Mouse (Mus musculus): ENCODE data around the gene Bcr. TPM values are rescaled to one million over a fixed set of nuclear protein-coding genes. Genes with fewer than 3 reads are reported as not detected.

Bcr gene
- polyA plus RNA-seq, 1 experiment, result 51.9 TPM

- TF ChIP-seq POLR2A (IDR thresholded peaks at IDR 0.05; ENCODE audit: borderline replicate concordance, extremely low read depth, low read depth, low read length), result peak; percentile 71; the same call in 1 of the 2 replicates
- no peak for TF ChIP-seq CTCF (IDR thresholded peaks at IDR 0.05; ENCODE audit: insufficient read depth, low read length)
- DNase-seq, result peak; percentile 91
- H3K4me1 ChIP-seq (ENCODE audit: control insufficient read depth, insufficient read depth, low read length), result no peaks in the 10 kb centered on the region; the same call in 1 of the 2 replicates
- WGBS, result under 1% methylated on average over 76 of the region's 80 CpGs
- peak within 1 kb of the TSS; percentile 99 for H3K4me3 ChIP-seq (replicated peaks; ENCODE audit: extremely low read depth, low read depth, low read length)
Observed at GRCm38 (mm10) chr10:75211807-75212645, 151.6 kb downstream of the Bcr start, which contains the start of gene Specc1l. TSS of gene Specc1l (plus strand) at chr10:75212073.

GRCm38 (mm10) chr10:75212981-75213380, 152.6 kb downstream of the Bcr start:
- no peak for DNase-seq
- no peaks in the 10 kb centered on the region; the same call in 1 of the 2 replicates for H3K4me1 ChIP-seq (ENCODE audit: control insufficient read depth, insufficient read depth, low read length)
- no peak for TF ChIP-seq POLR2A (IDR thresholded peaks at IDR 0.05; ENCODE audit: borderline replicate concordance, extremely low read depth, low read depth, low read length)
- TF ChIP-seq CTCF (IDR thresholded peaks at IDR 0.05; ENCODE audit: insufficient read depth, low read length), result no peak
- peak overlapping the region; percentile 31 for H3K4me3 ChIP-seq (replicated peaks; ENCODE audit: extremely low read depth, low read depth, low read length)
- 28% methylated on average over 7 of the region's 7 CpGs for WGBS

GRCm38 (mm10) chr10:75220722-75221121, 160.3 kb downstream of the Bcr start:
- no peak for DNase-seq
- no peak for TF ChIP-seq CTCF (IDR thresholded peaks at IDR 0.05; ENCODE audit: insufficient read depth, low read length)
- TF ChIP-seq POLR2A (IDR thresholded peaks at IDR 0.05; ENCODE audit: borderline replicate concordance, extremely low read depth, low read depth, low read length), result no peak
- WGBS, result 80% methylated on average over 3 of the region's 3 CpGs
- Histone ChIP-seq H3K4me3 (replicated peaks; ENCODE audit: extremely low read depth, low read depth, low read length) (no peak overlapping the region), H3K4me1 (ENCODE audit: control insufficient read depth, insufficient read depth, low read length) (peaks cover 27% of the 10 kb centered on the region)

- Histone ChIP-seq H3K4me1 (ENCODE audit: control insufficient read depth, insufficient read depth, low read length) (peaks cover 29% of the 10 kb centered on the region), H3K4me3 (replicated peaks; ENCODE audit: extremely low read depth, low read depth, low read length) (no peak overlapping the region)
- WGBS, result 35% methylated on average over 4 of the region's 4 CpGs
- DNase-seq, result no peak
- TF ChIP-seq POLR2A (IDR thresholded peaks at IDR 0.05; ENCODE audit: borderline replicate concordance, extremely low read depth, low read depth, low read length), result no peak
- no peak for TF ChIP-seq CTCF (IDR thresholded peaks at IDR 0.05; ENCODE audit: insufficient read depth, low read length)
Observed at GRCm38 (mm10) chr10:75221936-75222610, 161.7 kb downstream of the Bcr start.

GRCm38 (mm10) chr10:75222611-75222998, 162.2 kb downstream of the Bcr start:
- H3K4me3 ChIP-seq (replicated peaks; ENCODE audit: extremely low read depth, low read depth, low read length), result no peak overlapping the region
- H3K4me1 ChIP-seq (ENCODE audit: control insufficient read depth, insufficient read depth, low read length), result peaks cover 29% of the 10 kb centered on the region
- no peak for DNase-seq
- 35% methylated on average over 5 of the region's 5 CpGs for WGBS
- TF ChIP-seq POLR2A (IDR thresholded peaks at IDR 0.05; ENCODE audit: borderline replicate concordance, extremely low read depth, low read depth, low read length), result no peak
- no peak for TF ChIP-seq CTCF (IDR thresholded peaks at IDR 0.05; ENCODE audit: insufficient read depth, low read length)

GRCm38 (mm10) chr10:75224154-75224553, 163.8 kb downstream of the Bcr start:
- no peak for DNase-seq
- H3K4me3 ChIP-seq (replicated peaks; ENCODE audit: extremely low read depth, low read depth, low read length), result no peak overlapping the region
- peaks cover 29% of the 10 kb centered on the region for H3K4me1 ChIP-seq (ENCODE audit: control insufficient read depth, insufficient read depth, low read length)
- TF ChIP-seq CTCF (IDR thresholded peaks at IDR 0.05; ENCODE audit: insufficient read depth, low read length) (no peak), POLR2A (IDR thresholded peaks at IDR 0.05; ENCODE audit: borderline replicate concordance, extremely low read depth, low read depth, low read length) (no peak)
- WGBS, result 60% methylated on average over 3 of the region's 3 CpGs

GRCm38 (mm10) chr10:75224630-75225029, 164.2 kb downstream of the Bcr start:
- TF ChIP-seq CTCF (IDR thresholded peaks at IDR 0.05; ENCODE audit: insufficient read depth, low read length) (no peak), POLR2A (IDR thresholded peaks at IDR 0.05; ENCODE audit: borderline replicate concordance, extremely low read depth, low read depth, low read length) (no peak)
- Histone ChIP-seq H3K4me1 (ENCODE audit: control insufficient read depth, insufficient read depth, low read length) (peaks cover 27% of the 10 kb centered on the region), H3K4me3 (replicated peaks; ENCODE audit: extremely low read depth, low read depth, low read length) (no peak overlapping the region)
- no peak for DNase-seq
- 0% methylated on average over 1 of the region's 2 CpGs for WGBS

GRCm38 (mm10) chr10:75227381-75227780, 167.0 kb downstream of the Bcr start:
- Histone ChIP-seq H3K4me3 (replicated peaks; ENCODE audit: extremely low read depth, low read depth, low read length) (no peak overlapping the region), H3K4me1 (ENCODE audit: control insufficient read depth, insufficient read depth, low read length) (peaks cover 12% of the 10 kb centered on the region)
- TF ChIP-seq POLR2A (IDR thresholded peaks at IDR 0.05; ENCODE audit: borderline replicate concordance, extremely low read depth, low read depth, low read length) (no peak), CTCF (IDR thresholded peaks at IDR 0.05; ENCODE audit: insufficient read depth, low read length) (no peak)
- WGBS, result 75% methylated on average over 3 of the region's 3 CpGs
- no peak for DNase-seq

- no peak for DNase-seq
- Histone ChIP-seq H3K4me3 (replicated peaks; ENCODE audit: extremely low read depth, low read depth, low read length) (no peak overlapping the region), H3K4me1 (ENCODE audit: control insufficient read depth, insufficient read depth, low read length) (peaks cover 11% of the 10 kb centered on the region)
- 54% methylated on average over 4 of the region's 4 CpGs for WGBS
- TF ChIP-seq CTCF (IDR thresholded peaks at IDR 0.05; ENCODE audit: insufficient read depth, low read length), result no peak
- TF ChIP-seq POLR2A (IDR thresholded peaks at IDR 0.05; ENCODE audit: borderline replicate concordance, extremely low read depth, low read depth, low read length), result no peak
Observed at GRCm38 (mm10) chr10:75230572-75230971, 170.2 kb downstream of the Bcr start.
